Mouse (Mus musculus): Measurements from ENCODE around the gene Arf1. TPM values are rescaled to one million over a fixed set of nuclear protein-coding genes. Genes with fewer than 3 reads are reported as not detected.

The Arf1 gene
- total RNA-seq, 1 experiment, result 347 TPM

GRCm38 (mm10) chr11:59222306-59222705 is 5.8 kb downstream of the Arf1 start:
- no peaks in the 10 kb centered on the region for H3K9me3 ChIP-seq (ENCODE audit: control insufficient read depth, insufficient read depth, low read depth, low read length)
- peaks cover 2% of the 10 kb centered on the region for H3K36me3 ChIP-seq (ENCODE audit: control insufficient read depth, insufficient read depth, low read length, poor library complexity, severe bottlenecking)
- no peak for TF ChIP-seq ZNF384 (IDR thresholded peaks at IDR 0.05; ENCODE audit: low read depth, low read length)
- H3K4me1 ChIP-seq (ENCODE audit: control insufficient read depth in 2 of 2, insufficient read depth in 2 of 2, low read length in 2 of 2, poor library complexity in 1 of 2), result peaks cover 2 to 11% of the 10 kb centered on the region in 2 experiments; a peak in 2 of 4 replicates
- in situ Hi-C loops (cut with MboI; ENCODE audit: low sequenced_read_pairs in 2 of 2, unreplicated experiment in 2 of 2), result no loop called here
- no peak for DNase-seq (ENCODE audit: low read depth, low spot score)
- H3K9ac ChIP-seq (ENCODE audit: insufficient read depth, low read depth, low read length, poor library complexity, severe bottlenecking), result no peak overlapping the region
- no peak overlapping the region for H3K4me3 ChIP-seq (ENCODE audit: insufficient read depth in 1 of 2, low read depth in 1 of 2, low read length in 2 of 2, poor library complexity in 1 of 2, severe bottlenecking in 1 of 2)
- H3K27ac ChIP-seq (ENCODE audit: insufficient read depth, low read depth, low read length, poor library complexity, severe bottlenecking), result no peak overlapping the region

- in situ Hi-C loops (cut with MboI; ENCODE audit: low sequenced_read_pairs in 2 of 2, unreplicated experiment in 2 of 2), result no loop called here
- Histone ChIP-seq H3K9me3 (ENCODE audit: control insufficient read depth, insufficient read depth, low read depth, low read length) (no peaks in the 10 kb centered on the region), H3K4me3 (ENCODE audit: insufficient read depth in 1 of 2, low read depth in 1 of 2, low read length in 2 of 2, poor library complexity in 1 of 2, severe bottlenecking in 1 of 2) (no peak overlapping the region), H3K27ac (ENCODE audit: insufficient read depth, low read depth, low read length, poor library complexity, severe bottlenecking) (no peak overlapping the region), H3K36me3 (ENCODE audit: control insufficient read depth, insufficient read depth, low read length, poor library complexity, severe bottlenecking) (peaks cover 2% of the 10 kb centered on the region), H3K9ac (ENCODE audit: insufficient read depth, low read depth, low read length, poor library complexity, severe bottlenecking) (no peak overlapping the region), H3K4me1 (ENCODE audit: control insufficient read depth in 2 of 2, insufficient read depth in 2 of 2, low read length in 2 of 2, poor library complexity in 1 of 2) (peaks cover 4 to 14% of the 10 kb centered on the region in 2 experiments; a peak in 2 of 4 replicates)
- no peak for DNase-seq (ENCODE audit: low read depth, low spot score)
- no peak for TF ChIP-seq HCFC1 (IDR thresholded peaks at IDR 0.05; ENCODE audit: borderline replicate concordance, insufficient read depth, low read length)
- no peak for TF ChIP-seq ZC3H11A (IDR thresholded peaks at IDR 0.05; ENCODE audit: borderline replicate concordance, low read depth, low read length)
- TF ChIP-seq ZNF384 (IDR thresholded peaks at IDR 0.05; ENCODE audit: low read depth, low read length), result no peak
- TF ChIP-seq MAFK (IDR thresholded peaks at IDR 0.05; ENCODE audit: insufficient read depth, low read depth, low read length), result no peak
- no peak for TF ChIP-seq CHD2 (IDR thresholded peaks at IDR 0.05; ENCODE audit: low read depth, low read length)
Observed at GRCm38 (mm10) chr11:59221604-59222003, 6.5 kb downstream of the Arf1 start.

GRCm38 (mm10) chr11:59219064-59219463 is 9.0 kb downstream of the Arf1 start:
- in situ Hi-C loops (cut with MboI; ENCODE audit: low sequenced_read_pairs in 2 of 2, unreplicated experiment in 2 of 2), result no loop called here
- Histone ChIP-seq H3K27ac (ENCODE audit: insufficient read depth, low read depth, low read length, poor library complexity, severe bottlenecking) (no peak overlapping the region; the same call in 1 of the 2 replicates), H3K36me3 (ENCODE audit: control insufficient read depth, insufficient read depth, low read length, poor library complexity, severe bottlenecking) (peaks cover 4% of the 10 kb centered on the region), H3K4me3 (ENCODE audit: insufficient read depth in 1 of 2, low read depth in 1 of 2, low read length in 2 of 2, poor library complexity in 1 of 2, severe bottlenecking in 1 of 2) (no peak overlapping the region; a peak in 1 of 4 replicates), H3K9me3 (ENCODE audit: control insufficient read depth, insufficient read depth, low read depth, low read length) (no peaks in the 10 kb centered on the region), H3K9ac (ENCODE audit: insufficient read depth, low read depth, low read length, poor library complexity, severe bottlenecking) (no peak overlapping the region), H3K4me1 (ENCODE audit: control insufficient read depth in 2 of 2, insufficient read depth in 2 of 2, low read length in 2 of 2, poor library complexity in 1 of 2) (peaks cover 4 to 18% of the 10 kb centered on the region in 2 experiments; a peak in 2 of 4 replicates)
- DNase-seq (ENCODE audit: low read depth, low spot score), result no peak
- TF ChIP-seq CHD2 (IDR thresholded peaks at IDR 0.05; ENCODE audit: low read depth, low read length) (no peak), MAFK (IDR thresholded peaks at IDR 0.05; ENCODE audit: insufficient read depth, low read depth, low read length) (no peak), ZNF384 (IDR thresholded peaks at IDR 0.05; ENCODE audit: low read depth, low read length) (no peak), ZC3H11A (IDR thresholded peaks at IDR 0.05; ENCODE audit: borderline replicate concordance, low read depth, low read length) (no peak), HCFC1 (IDR thresholded peaks at IDR 0.05; ENCODE audit: borderline replicate concordance, insufficient read depth, low read length) (no peak)

DNA sequence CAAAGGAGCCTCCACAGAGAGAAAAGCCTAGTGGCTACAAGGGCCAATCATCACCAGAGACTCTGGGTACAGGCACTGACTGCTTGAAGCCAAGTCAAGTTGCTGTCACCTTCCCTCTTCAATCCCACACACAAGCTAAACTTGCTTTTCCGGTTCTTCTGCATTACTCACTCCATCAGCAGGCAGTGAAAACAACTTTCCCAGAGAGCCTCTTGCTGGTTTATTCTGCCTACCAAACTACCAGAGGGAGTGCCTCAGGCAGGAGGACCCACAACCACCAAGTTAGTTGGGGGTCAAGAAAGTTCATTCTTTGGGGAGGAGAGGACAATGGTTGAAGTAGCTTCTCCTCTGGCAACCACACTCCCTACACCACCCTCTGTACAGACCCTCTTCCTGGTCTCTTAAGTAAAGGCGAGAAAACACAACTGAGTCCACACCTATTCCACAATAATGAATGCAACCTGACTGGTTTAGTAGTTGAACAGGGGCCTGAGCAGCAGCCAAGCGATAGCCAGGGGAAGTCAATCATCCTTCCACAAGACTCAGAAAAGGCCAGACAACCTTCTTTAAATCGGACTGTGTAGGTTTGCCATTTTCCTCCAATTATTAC is 9.6 kb downstream of the Arf1 start:
- TF ChIP-seq MAFK (IDR thresholded peaks at IDR 0.05; ENCODE audit: insufficient read depth, low read depth, low read length), result no peak
- no peak for TF ChIP-seq CHD2 (IDR thresholded peaks at IDR 0.05; ENCODE audit: low read depth, low read length)
- no peak for TF ChIP-seq HCFC1 (IDR thresholded peaks at IDR 0.05; ENCODE audit: borderline replicate concordance, insufficient read depth, low read length)
- TF ChIP-seq ZC3H11A (IDR thresholded peaks at IDR 0.05; ENCODE audit: borderline replicate concordance, low read depth, low read length), result no peak
- no peak for TF ChIP-seq ZNF384 (IDR thresholded peaks at IDR 0.05; ENCODE audit: low read depth, low read length)
- Histone ChIP-seq H3K9ac (ENCODE audit: insufficient read depth, low read depth, low read length, poor library complexity, severe bottlenecking) (peak overlapping the region; percentile 1; the same call in 1 of the 2 replicates), H3K36me3 (ENCODE audit: control insufficient read depth, insufficient read depth, low read length, poor library complexity, severe bottlenecking) (peaks cover 4% of the 10 kb centered on the region), H3K4me1 (ENCODE audit: control insufficient read depth in 2 of 2, insufficient read depth in 2 of 2, low read length in 2 of 2, poor library complexity in 1 of 2) (peaks cover 4 to 18% of the 10 kb centered on the region in 2 experiments; a peak in 2 of 4 replicates), H3K4me3 (ENCODE audit: insufficient read depth in 1 of 2, low read depth in 1 of 2, low read length in 2 of 2, poor library complexity in 1 of 2, severe bottlenecking in 1 of 2) (no peak overlapping the region; a peak in 1 of 4 replicates), H3K9me3 (ENCODE audit: control insufficient read depth, insufficient read depth, low read depth, low read length) (no peaks in the 10 kb centered on the region), H3K27ac (ENCODE audit: insufficient read depth, low read depth, low read length, poor library complexity, severe bottlenecking) (no peak overlapping the region; the same call in 1 of the 2 replicates)
- in situ Hi-C loops (cut with MboI; ENCODE audit: low sequenced_read_pairs in 2 of 2, unreplicated experiment in 2 of 2), result no loop called here
- no peak for DNase-seq (ENCODE audit: low read depth, low spot score)
